Mouse (Mus musculus): ENCODE measurements around the gene Iglon5. TPM values are rescaled to one million over a fixed set of nuclear protein-coding genes. Genes with fewer than 3 reads are reported as not detected.

The Iglon5 gene
- polyA plus RNA-seq, 1 experiment: 82.4 TPM

GRCm38 (mm10) chr7:43482090-43482716, 7.7 kb downstream of the Iglon5 start:
- TF ChIP-seq POLR2A (IDR thresholded peaks at IDR 0.05; ENCODE audit: borderline replicate concordance, insufficient read depth, low read length) (no peak), CTCF (IDR thresholded peaks at IDR 0.05; ENCODE audit: borderline replicate concordance, insufficient read depth, low read depth, low read length) (no peak)

GRCm38 (mm10) chr7:43481191-43481590, 8.7 kb downstream of the Iglon5 start:
- no peak for DNase-seq

More at GRCm38 (mm10) chr7:43482090-43482716, 7.7 kb downstream of the Iglon5 start:
- Histone ChIP-seq H3K27me3 (ENCODE audit: control insufficient read depth, insufficient read depth, low read length) (no peaks in the 10 kb centered on the region), H3K4me1 (ENCODE audit: control insufficient read depth, insufficient read depth, low read length) (peaks cover 33% of the 10 kb centered on the region), H3K27ac (ENCODE audit: insufficient read depth, low read length) (no peak overlapping the region), H3K4me3 (replicated peaks; ENCODE audit: insufficient read depth, low read depth, low read length) (no peak overlapping the region)
- DNase-seq: peak; percentile 35 to 43
- 24% methylated on average over 8 of the region's 8 CpGs for WGBS

GRCm38 (mm10) chr7:43476376-43476775, 13.5 kb downstream of the Iglon5 start:
- H3K4me3 ChIP-seq (replicated peaks; ENCODE audit: insufficient read depth, low read depth, low read length): no peak overlapping the region
- no peak for DNase-seq
- H3K4me1 ChIP-seq (ENCODE audit: control insufficient read depth, insufficient read depth, low read length): peaks cover 11% of the 10 kb centered on the region; the same call in 1 of the 2 replicates
- no peak for TF ChIP-seq CTCF (IDR thresholded peaks at IDR 0.05; ENCODE audit: borderline replicate concordance, insufficient read depth, low read depth, low read length)
- no peaks in the 10 kb centered on the region for H3K27me3 ChIP-seq (ENCODE audit: control insufficient read depth, insufficient read depth, low read length)
- 45% methylated on average over 13 of the region's 13 CpGs for WGBS
- no peak overlapping the region for H3K27ac ChIP-seq (ENCODE audit: insufficient read depth, low read length)

More at GRCm38 (mm10) chr7:43481191-43481590, 8.7 kb downstream of the Iglon5 start:
- WGBS: 52% methylated on average over 3 of the region's 3 CpGs
- H3K27ac ChIP-seq (ENCODE audit: insufficient read depth, low read length): no peak overlapping the region
- no peak for TF ChIP-seq POLR2A (IDR thresholded peaks at IDR 0.05; ENCODE audit: borderline replicate concordance, insufficient read depth, low read length)
- no peak for TF ChIP-seq CTCF (IDR thresholded peaks at IDR 0.05; ENCODE audit: borderline replicate concordance, insufficient read depth, low read depth, low read length)
- no peak overlapping the region for H3K4me3 ChIP-seq (replicated peaks; ENCODE audit: insufficient read depth, low read depth, low read length)
- no peaks in the 10 kb centered on the region for H3K27me3 ChIP-seq (ENCODE audit: control insufficient read depth, insufficient read depth, low read length)
- H3K4me1 ChIP-seq (ENCODE audit: control insufficient read depth, insufficient read depth, low read length): peaks cover 33% of the 10 kb centered on the region

DNA sequence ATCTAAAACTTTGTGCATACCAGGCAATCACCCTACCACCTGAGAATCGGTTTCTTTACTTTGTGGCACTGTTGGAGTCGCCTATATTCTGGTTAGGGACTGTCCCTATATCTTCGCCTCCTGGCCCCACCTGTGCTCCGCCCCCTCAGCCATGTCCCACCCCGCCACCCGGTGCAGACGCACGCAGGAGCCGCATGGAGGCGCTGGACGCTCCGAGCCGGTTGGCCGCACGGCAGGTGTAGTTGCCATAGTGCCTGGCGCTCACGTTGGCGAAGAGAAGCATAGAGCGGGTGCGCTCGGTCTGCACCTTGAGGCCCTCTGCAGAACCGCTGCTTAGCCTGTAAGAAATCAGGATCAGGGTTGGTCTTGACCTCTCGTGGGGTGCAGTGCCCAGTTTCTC, 14.2 kb downstream of the Iglon5 start:
- H3K27me3 ChIP-seq (ENCODE audit: control insufficient read depth, insufficient read depth, low read length): no peaks in the 10 kb centered on the region
- no peak overlapping the region for H3K27ac ChIP-seq (ENCODE audit: insufficient read depth, low read length)
- peaks cover 4% of the 10 kb centered on the region; the same call in 1 of the 2 replicates for H3K4me1 ChIP-seq (ENCODE audit: control insufficient read depth, insufficient read depth, low read length)
- no peak overlapping the region for H3K4me3 ChIP-seq (replicated peaks; ENCODE audit: insufficient read depth, low read depth, low read length)
- no peak; the same call in 1 of the 2 replicates for TF ChIP-seq CTCF (IDR thresholded peaks at IDR 0.05; ENCODE audit: borderline replicate concordance, insufficient read depth, low read depth, low read length)
- TF ChIP-seq POLR2A (IDR thresholded peaks at IDR 0.05; ENCODE audit: borderline replicate concordance, insufficient read depth, low read length): no peak
- DNase-seq: no peak
- 45% methylated on average over 23 of the region's 23 CpGs for WGBS

DNA sequence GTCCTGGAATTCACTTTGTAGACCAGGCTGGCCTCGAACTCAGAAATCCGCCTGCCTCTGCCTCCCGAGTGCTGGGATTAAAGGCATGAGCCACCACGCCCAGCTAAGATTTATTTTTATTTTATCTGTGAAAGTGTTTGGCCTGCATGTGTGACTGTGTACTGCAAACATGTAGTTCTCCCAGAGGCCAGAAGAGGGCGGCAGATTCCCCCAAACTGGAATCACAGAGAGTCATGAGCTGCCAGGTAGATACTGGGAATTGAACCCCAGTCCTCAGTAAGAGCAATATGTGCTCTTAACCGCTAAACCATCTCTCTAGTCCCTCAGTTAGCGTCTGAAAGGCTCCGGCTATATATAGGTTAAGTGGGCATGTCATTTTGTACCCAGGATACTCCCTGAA, 19.5 kb downstream of the Iglon5 start:
- DNase-seq: peak in 1 of 2 experiments; percentile 44
- no peaks in the 10 kb centered on the region for H3K27me3 ChIP-seq (ENCODE audit: control insufficient read depth, insufficient read depth, low read length)
- peaks cover 2% of the 10 kb centered on the region; the same call in 1 of the 2 replicates for H3K4me1 ChIP-seq (ENCODE audit: control insufficient read depth, insufficient read depth, low read length)
- no peak overlapping the region for H3K27ac ChIP-seq (ENCODE audit: insufficient read depth, low read length)
- H3K4me3 ChIP-seq (replicated peaks; ENCODE audit: insufficient read depth, low read depth, low read length): no peak overlapping the region
- TF ChIP-seq POLR2A (IDR thresholded peaks at IDR 0.05; ENCODE audit: borderline replicate concordance, insufficient read depth, low read length): no peak
- TF ChIP-seq CTCF (IDR thresholded peaks at IDR 0.05; ENCODE audit: borderline replicate concordance, insufficient read depth, low read depth, low read length): peak; percentile 61
- 48% methylated on average over 8 of the region's 8 CpGs for WGBS

DNA sequence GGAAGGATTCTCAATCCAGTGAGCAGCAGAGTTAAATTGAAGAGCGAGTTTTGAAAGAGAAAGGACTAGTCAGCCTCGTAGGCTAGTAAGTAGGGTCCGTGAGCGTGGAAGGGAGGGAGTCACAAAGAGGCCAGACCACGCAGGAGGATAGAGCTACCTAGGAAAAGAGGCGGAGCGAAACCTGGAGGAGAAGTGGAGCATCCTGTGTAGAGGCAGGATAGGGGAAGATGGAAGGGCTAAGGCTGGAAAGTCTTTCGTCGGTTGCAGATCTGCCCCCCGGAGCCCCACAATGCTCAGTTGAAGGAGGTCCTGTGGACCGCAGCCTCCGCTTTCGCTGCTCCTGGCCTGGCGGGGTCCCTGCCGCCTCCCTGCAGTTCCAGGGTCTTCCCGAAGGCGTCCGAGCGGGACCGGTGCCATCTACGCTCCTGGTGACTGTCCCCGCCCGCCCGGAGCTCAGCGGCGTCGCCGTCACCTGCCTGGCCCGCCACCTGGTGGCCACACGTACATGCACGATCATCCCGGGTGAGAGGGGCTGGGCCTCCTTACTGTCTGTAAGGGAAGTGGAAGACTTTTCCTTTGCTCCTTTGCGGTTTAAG, 23.7 kb downstream of the Iglon5 start:
- TF ChIP-seq CTCF (IDR thresholded peaks at IDR 0.05; ENCODE audit: borderline replicate concordance, insufficient read depth, low read depth, low read length) (peak; percentile 75), POLR2A (IDR thresholded peaks at IDR 0.05; ENCODE audit: borderline replicate concordance, insufficient read depth, low read length) (no peak)
- Histone ChIP-seq H3K27me3 (ENCODE audit: control insufficient read depth, insufficient read depth, low read length) (no peaks in the 10 kb centered on the region), H3K4me3 (replicated peaks; ENCODE audit: insufficient read depth, low read depth, low read length) (peak overlapping the region; percentile 70), H3K27ac (ENCODE audit: insufficient read depth, low read length) (no peak overlapping the region), H3K4me1 (ENCODE audit: control insufficient read depth, insufficient read depth, low read length) (peaks cover 5% of the 10 kb centered on the region; the same call in 1 of the 2 replicates)
- 2% methylated on average over 33 of the region's 33 CpGs for WGBS
- DNase-seq: peak; percentile 77 to 80

DNA sequence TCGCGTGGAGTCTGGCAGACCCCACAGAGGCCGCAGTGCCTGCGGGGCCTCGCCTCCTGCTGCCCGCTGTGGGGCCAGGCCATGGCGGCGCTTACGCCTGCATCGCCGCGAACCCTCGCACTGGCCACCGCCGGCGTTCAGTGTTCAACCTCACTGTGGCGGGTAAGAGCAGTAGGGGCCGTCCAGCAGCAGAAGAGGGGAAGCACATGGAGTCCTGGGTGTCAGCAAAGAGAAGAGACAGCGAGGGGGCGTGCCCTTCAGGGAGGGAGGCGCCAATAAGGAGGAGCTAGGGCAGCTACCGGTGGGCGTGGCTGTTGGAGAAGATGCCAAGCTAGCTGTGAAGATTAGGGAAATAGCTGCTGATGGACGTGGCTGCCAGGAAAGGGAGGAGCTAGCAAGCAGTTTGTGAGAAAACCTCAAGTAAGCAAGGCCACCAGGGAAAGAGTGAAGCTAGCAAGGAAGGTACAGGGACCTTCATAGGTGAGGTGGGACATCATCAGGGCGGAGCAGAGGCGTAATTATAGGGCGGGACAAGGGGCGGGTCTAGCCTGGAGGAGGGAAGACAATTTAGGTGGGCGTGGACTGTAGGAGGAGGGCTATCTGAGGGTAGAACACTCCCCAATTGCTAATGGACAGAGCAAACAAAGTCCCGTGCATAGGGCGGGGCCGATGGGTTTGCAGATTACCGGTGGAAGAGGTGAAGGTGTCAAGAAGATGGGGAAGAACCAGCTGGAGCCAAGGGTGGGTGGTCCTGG, 24.4 kb downstream of the Iglon5 start:
- H3K4me1 ChIP-seq (ENCODE audit: control insufficient read depth, insufficient read depth, low read length): peaks cover 5% of the 10 kb centered on the region; the same call in 1 of the 2 replicates
- H3K4me3 ChIP-seq (replicated peaks; ENCODE audit: insufficient read depth, low read depth, low read length): peak overlapping the region; percentile 70
- under 1% methylated on average over 33 of the region's 33 CpGs for WGBS
- TF ChIP-seq CTCF (IDR thresholded peaks at IDR 0.05; ENCODE audit: borderline replicate concordance, insufficient read depth, low read depth, low read length): no peak
- no peak for TF ChIP-seq POLR2A (IDR thresholded peaks at IDR 0.05; ENCODE audit: borderline replicate concordance, insufficient read depth, low read length)
- DNase-seq: peak; percentile 63 to 67
- no peaks in the 10 kb centered on the region for H3K27me3 ChIP-seq (ENCODE audit: control insufficient read depth, insufficient read depth, low read length)
- no peak overlapping the region for H3K27ac ChIP-seq (ENCODE audit: insufficient read depth, low read length)
